Mouse (Mus musculus): Measurements from ENCODE around the gene Bsdc1.

DNA sequence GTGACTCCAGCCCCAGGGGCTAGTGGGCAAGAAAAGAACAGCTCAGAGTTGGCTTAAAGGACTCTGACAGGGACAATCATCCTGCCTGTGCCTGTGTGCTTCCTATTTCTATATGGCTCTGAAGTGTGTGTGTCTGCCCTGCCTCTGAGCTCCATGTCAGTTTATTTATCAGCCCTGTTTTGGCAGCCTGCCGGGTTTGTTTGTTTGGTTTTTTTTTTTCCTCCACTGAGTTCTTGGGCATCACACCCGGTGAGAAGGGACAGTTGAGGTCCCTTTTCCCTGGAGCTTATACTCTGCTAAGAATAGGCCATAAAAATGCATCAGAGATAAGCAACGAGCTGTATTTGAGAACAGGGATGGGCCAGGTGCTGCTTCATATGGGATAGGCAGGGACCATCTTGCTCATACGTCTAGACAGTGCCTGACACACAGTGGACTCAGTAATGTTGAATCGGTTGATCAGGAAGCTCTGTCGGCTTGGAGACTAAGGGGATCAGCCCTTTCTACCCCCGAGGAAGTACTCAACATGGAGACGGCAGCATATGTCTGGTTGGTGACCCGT lies 41.0 kb downstream of the Bsdc1 start:
- TF ChIP-seq CTCF (IDR thresholded peaks at IDR 0.05; ENCODE audit: extremely low read depth, insufficient read depth, insufficient read length, insufficient replicate concordance), result no peak
- TF ChIP-seq POLR2A (IDR thresholded peaks at IDR 0.05; ENCODE audit: low read depth, low read length), result no peak
